Mouse (Mus musculus): ENCODE data around the gene Frmd5. TPM values are rescaled to one million over a fixed set of nuclear protein-coding genes. Genes with fewer than 3 reads are reported as not detected.
"Not testable (repeated sequence)": the region's sequence is repeated elsewhere in the genome, so short reads cannot be mapped to it uniquely, and the experiment has no call there.

Frmd5 gene
- total and polyA plus RNA-seq, 2 experiments from 2014 or later: 14.6 to 39.7 TPM

DNA sequence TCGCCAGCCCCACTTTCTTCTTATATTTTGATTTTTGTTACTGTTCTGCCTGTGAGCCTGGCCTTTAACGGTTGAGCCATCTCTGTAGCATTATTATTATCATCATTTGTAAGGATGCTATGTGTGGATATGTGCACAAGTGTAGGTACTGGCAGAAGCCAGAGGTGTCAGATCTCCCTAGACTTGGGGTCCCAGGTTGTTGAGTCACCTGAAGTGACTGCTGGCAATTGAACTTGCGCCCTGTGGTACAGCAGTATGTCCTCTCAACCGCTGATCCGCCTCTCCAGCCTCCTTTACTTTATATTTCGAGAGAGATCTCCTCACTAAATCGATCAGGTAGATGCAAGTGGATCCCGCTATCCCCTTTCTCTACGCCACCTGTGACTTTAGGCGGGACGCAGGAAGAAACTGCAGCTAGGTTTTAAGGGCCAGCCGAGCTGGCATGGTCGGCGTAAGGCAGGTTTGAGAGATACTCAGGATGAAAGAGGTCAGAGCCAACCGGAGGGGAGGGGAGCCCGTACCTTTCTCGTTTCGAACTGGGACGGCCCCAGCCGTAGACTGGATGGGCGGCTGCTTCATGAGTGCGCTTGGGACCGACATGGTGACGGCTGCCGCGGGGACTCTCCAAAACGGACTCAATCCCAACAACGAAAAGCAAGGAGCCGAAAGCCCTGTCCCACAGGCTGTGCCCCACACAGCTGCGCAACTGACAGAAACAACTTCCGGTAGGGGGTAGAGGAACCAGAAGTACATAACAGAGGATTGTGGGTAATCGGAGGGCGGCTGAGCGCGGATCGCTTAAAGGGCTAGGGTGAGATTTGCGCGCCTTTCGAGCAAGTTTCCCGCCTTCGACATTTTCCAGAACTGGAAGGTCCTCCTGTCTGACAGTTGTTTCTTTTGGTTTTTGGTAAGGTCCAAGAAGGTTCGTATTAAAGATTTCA is 300.7 kb downstream of the Frmd5 start, which contains the start of the genes Mfap1a and Wdr76:
Mfap1a (minus strand) TSS at position 724 of the 941 bp plus-strand sequence.
Wdr76 (plus strand) TSS at position 782 of the 941 bp plus-strand sequence.
- ATAC-seq (peak; percentile 96), DNase-seq (ENCODE audit: low spot score) (peak; percentile 93)
- H3K27me3 ChIP-seq (ENCODE audit: insufficient read depth, low read length); H3K9me3 ChIP-seq (ENCODE audit: low read length); H3K36me3 ChIP-seq (ENCODE audit: insufficient read depth, low read length); H3K4me1 ChIP-seq (ENCODE audit: insufficient read depth, low read length): not testable (repeated sequence)
- Histone ChIP-seq H3K4me3 (ENCODE audit: low read length) (peak within 1 kb of the TSS; percentile 53), H3K9ac (replicated peaks; ENCODE audit: low read length) (peak within 1 kb of the TSS; percentile 42; the same call in 1 of the 2 replicates), H3K4me2 (ENCODE audit: low read depth, low read length) (peak within 1 kb of the TSS; percentile 63), H3K27ac (peak within 1 kb of the TSS; percentile 41; the same call in 1 of the 2 replicates)
- WGBS: 5% methylated on average over 40 of the region's 42 CpGs
- peak; percentile 52 for TF ChIP-seq CTCF (IDR thresholded peaks at IDR 0.05; ENCODE audit: low read depth)

DNA sequence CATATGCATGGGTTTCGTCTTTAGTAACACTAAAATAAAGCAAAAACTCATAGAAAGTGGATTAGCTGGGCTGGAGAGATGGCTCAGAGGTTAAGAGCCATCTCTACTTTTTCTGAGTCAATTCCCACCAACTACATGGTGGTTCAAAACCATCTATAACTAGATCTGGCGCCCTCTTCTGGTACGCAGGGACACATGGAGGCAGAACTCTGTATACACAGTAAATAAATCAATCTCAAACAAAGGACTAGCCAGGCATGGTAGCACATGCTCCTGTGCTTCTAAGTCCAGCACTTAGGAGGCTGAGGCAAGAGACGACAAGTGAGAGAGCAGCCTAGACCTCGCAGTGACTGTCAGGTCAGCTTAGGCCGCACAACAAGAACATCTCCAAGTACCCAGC is 305.3 kb downstream of the Frmd5 start:
- H3K9ac ChIP-seq (replicated peaks; ENCODE audit: low read length); DNase-seq (ENCODE audit: low spot score); H3K27me3 ChIP-seq (ENCODE audit: insufficient read depth, low read length); H3K36me3 ChIP-seq (ENCODE audit: insufficient read depth, low read length); H3K27ac ChIP-seq; H3K4me2 ChIP-seq (ENCODE audit: low read depth, low read length); H3K9me3 ChIP-seq (ENCODE audit: low read length); ATAC-seq; H3K4me1 ChIP-seq (ENCODE audit: insufficient read depth, low read length); H3K4me3 ChIP-seq (ENCODE audit: low read length): not testable (repeated sequence)
- 60% methylated on average over 2 of the region's 6 CpGs for WGBS

Other genes with a start within 250 kb of the Frmd5 start
- 79.7 and 120 TPM in 2 replicates for gene Casc4, start 59.9 kb upstream of the Frmd5 start, total RNA-seq (2014; rRNA removed)
- gene Casc4, start 59.9 kb upstream of the Frmd5 start, polyA plus RNA-seq (2015; fragmentation: Nextera tagmentation; extraction: Ambion mirVana): 59.8 and 60.2 TPM in 2 replicates
- 32.0 and 40.2 TPM in 2 replicates for gene Ctdspl2, start 148.9 kb upstream of the Frmd5 start, total RNA-seq (2014; rRNA removed)
- 32.6 and 33.6 TPM in 2 replicates for gene Ctdspl2, start 148.9 kb upstream of the Frmd5 start, polyA plus RNA-seq (2015; fragmentation: Nextera tagmentation; extraction: Ambion mirVana)
- 0.05 and 0.61 TPM in 2 replicates for gene Mageb3, start 149.0 kb upstream of the Frmd5 start, total RNA-seq (2014; rRNA removed)
- 0.10 and 0.15 TPM in 2 replicates for gene Mageb3, start 149.0 kb upstream of the Frmd5 start, polyA plus RNA-seq (2015; fragmentation: Nextera tagmentation; extraction: Ambion mirVana)
- 16.7 and 22.1 TPM in 2 replicates for gene Eif3j1, start 221.5 kb upstream of the Frmd5 start, total RNA-seq (2014; rRNA removed)
- 12.7 and 13.0 TPM in 2 replicates for gene Eif3j1, start 221.5 kb upstream of the Frmd5 start, polyA plus RNA-seq (2015; fragmentation: Nextera tagmentation; extraction: Ambion mirVana)

All from hindbrain, postnatal 0 days (tissue).